ENCODE assay signal across 12 mouse cellular contexts in the genomic region with DNA sequence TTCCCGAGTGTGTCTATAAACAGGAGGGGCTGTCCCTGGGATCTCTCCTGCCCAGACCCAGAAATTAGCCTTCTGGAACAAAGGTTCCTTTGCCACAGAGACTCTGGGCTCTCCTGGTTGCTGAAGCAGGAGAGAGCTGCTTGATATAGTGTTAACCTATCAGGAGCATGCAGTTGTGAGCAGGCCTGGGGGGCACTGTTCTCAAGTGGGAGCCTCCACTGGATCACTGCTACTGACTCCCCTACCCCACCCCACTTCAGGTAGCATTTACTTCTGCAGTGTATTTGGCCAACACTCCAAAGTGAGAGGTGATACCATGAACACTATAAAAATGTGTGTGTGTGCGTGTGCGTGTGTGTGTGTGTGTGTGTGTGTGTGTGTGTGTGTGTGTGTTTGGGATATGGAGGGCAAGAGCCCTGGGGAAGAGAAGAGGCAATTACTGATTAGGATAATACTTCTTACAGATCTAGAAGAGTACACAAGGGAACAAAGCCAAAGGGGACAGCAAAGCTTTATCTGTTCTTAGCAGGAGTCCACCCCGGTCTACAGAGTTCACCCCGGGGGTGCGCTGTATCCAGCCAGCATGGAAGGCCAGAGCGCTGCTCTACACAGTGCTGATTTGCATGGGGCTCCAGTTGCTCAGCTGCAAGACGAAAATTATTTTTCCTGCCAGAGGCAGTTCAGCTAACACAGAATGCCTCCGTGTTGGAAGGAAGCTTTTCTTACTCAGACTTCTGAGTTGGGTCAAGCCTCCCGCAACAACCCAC.
DNase-seq lines count a peak whose midpoint lies in the region; ATAC-seq and TF ChIP-seq lines count a peak whose summit lies in the region.
"Had no signal": no experiment of that assay in that cellular context is flagged by ENCODE, and none has a peak within 500 bp of the region (broad histone marks: within the 10 kb centered on the region; RNA-seq: fewer than 3 reads in every experiment).

No protein-coding gene starts in this region.

- H3K4me1 ChIP-seq in embryonic facial prominence, embryonic 13.5 days = peaks cover 46% of the 10 kb centered on the region
- H3K4me1 ChIP-seq in liver, adult 2 months (ENCODE audit: control insufficient read depth, insufficient read depth, low read length) = peaks cover 7% of the 10 kb centered on the region
- peaks cover 71% of the 10 kb centered on the region for H3K4me1 ChIP-seq in neural tube, embryonic 13.5 days (replicated peaks)

- H3K27ac ChIP-seq in embryonic facial prominence, embryonic 13.5 days = no peak overlapping the region
- no peak overlapping the region for H3K27ac ChIP-seq in liver, adult 2 months (replicated peaks; ENCODE audit: insufficient read depth, low read depth, low read length)
- H3K27ac ChIP-seq in neural tube, embryonic 13.5 days (replicated peaks) = peak overlapping the region; percentile 86
- H3K27ac ChIP-seq: kidney, postnatal 0 days had no signal

- no peak overlapping the region for H3K9ac ChIP-seq in embryonic facial prominence, embryonic 13.5 days
- no peak overlapping the region for H3K9ac ChIP-seq in liver, adult 2 months (ENCODE audit: low read depth, low read length)
- H3K9ac ChIP-seq in neural tube, embryonic 13.5 days = 0 out of 2 replicates have a peak overlapping the region, but pooled peaks have one; percentile 43

- H3K27me3 ChIP-seq in embryonic facial prominence, embryonic 13.5 days = no peaks in the 10 kb centered on the region
- H3K27me3 ChIP-seq in liver, adult 2 months (ENCODE audit: control insufficient read depth, insufficient read depth, low read length) = no peaks in the 10 kb centered on the region
- H3K27me3 ChIP-seq in neural tube, embryonic 13.5 days = no peaks in the 10 kb centered on the region

- TF ChIP-seq POLR2A in liver, adult 2 months (IDR thresholded peaks at IDR 0.05; ENCODE audit: extremely low read depth, insufficient read depth, low read length) = no peak

- H3K4me3 ChIP-seq in embryonic facial prominence, embryonic 13.5 days = no peak overlapping the region
- no peak overlapping the region for H3K4me3 ChIP-seq in liver, adult 2 months (ENCODE audit: insufficient read depth, low read depth, low read length)
- H3K4me3 ChIP-seq in neural tube, embryonic 13.5 days = no peak overlapping the region

- H3K4me2 ChIP-seq in embryonic facial prominence, embryonic 13.5 days = no peak overlapping the region
- no peak overlapping the region for H3K4me2 ChIP-seq in neural tube, embryonic 13.5 days

- DNase-seq in left cerebral cortex, postnatal 4 days = peak; percentile 26
- DNase-seq in left cerebral cortex, adult 8-10 months (ENCODE audit: low spot score in 2 of 2) = no peak
- DNase-seq in liver, adult 2 months (ENCODE audit: extremely low read depth, low read depth, low spot score) = peak; percentile 24
- DNase-seq in cerebellum, adult 8-10 months = no peak
- no peak for DNase-seq in right cerebral cortex, adult 2 months (ENCODE audit: low spot score in 2 of 2)
- DNase-seq: gastrocnemius, postnatal 14 days; lung, adult 2 months had no signal

- WGBS in embryonic facial prominence, embryonic 13.5 days = 30% methylated on average over 10 of the region's 10 CpGs
- WGBS in liver, adult 2 months = 56% methylated on average over 10 of the region's 10 CpGs
- WGBS in neural tube, embryonic 13.5 days = 18% methylated on average over 10 of the region's 10 CpGs

- no peaks in the 10 kb centered on the region for H3K9me3 ChIP-seq in embryonic facial prominence, embryonic 13.5 days
- H3K9me3 ChIP-seq in neural tube, embryonic 13.5 days = no peaks in the 10 kb centered on the region

- TF ChIP-seq CTCF in liver, adult 2 months (IDR thresholded peaks at IDR 0.05; ENCODE audit: low read depth, low read length) = no peak

- H3K79me2 ChIP-seq in liver, adult 2 months (ENCODE audit: control insufficient read depth, insufficient read depth, low read length) = no peaks in the 10 kb centered on the region

- no peaks in the 10 kb centered on the region for H3K36me3 ChIP-seq in embryonic facial prominence, embryonic 13.5 days
- no peaks in the 10 kb centered on the region for H3K36me3 ChIP-seq in liver, adult 2 months (ENCODE audit: control insufficient read depth, insufficient read depth, low read length)
- no peaks in the 10 kb centered on the region for H3K36me3 ChIP-seq in neural tube, embryonic 13.5 days
- H3K36me3 ChIP-seq: G1E had no signal

- intact Hi-C loops in left cerebral cortex, postnatal 4 days (cut with DNase I) = no loop called here

- peak; percentile 62; the same call in 1 of the 2 replicates for ATAC-seq in embryonic facial prominence, embryonic 13.5 days (ENCODE audit: insufficient number of reproducible peaks, insufficient read depth, low FRiP score, low TSS enrichment, low read depth)
- ATAC-seq in neural tube, embryonic 13.5 days (ENCODE audit: low read depth) = peak; percentile 77
- no peak for ATAC-seq in cerebellum, adult (ENCODE audit: insufficient number of reproducible peaks, low FRiP score, low TSS enrichment)

Comparison
In these comparisons a context has a peak if more than half of its experiments do, and no peak if none do; other contexts are left out.
1. DNase-seq: peak in left cerebral cortex, postnatal 4 days (single experiment) and liver, adult 2 months (single experiment); none in left cerebral cortex, adult 8-10 months (0 of 2), cerebellum, adult 8-10 months (single experiment) and right cerebral cortex, adult 2 months (0 of 2).